Mouse (Mus musculus): ENCODE results near the gene Serp2.

The Serp2 gene

DNA sequence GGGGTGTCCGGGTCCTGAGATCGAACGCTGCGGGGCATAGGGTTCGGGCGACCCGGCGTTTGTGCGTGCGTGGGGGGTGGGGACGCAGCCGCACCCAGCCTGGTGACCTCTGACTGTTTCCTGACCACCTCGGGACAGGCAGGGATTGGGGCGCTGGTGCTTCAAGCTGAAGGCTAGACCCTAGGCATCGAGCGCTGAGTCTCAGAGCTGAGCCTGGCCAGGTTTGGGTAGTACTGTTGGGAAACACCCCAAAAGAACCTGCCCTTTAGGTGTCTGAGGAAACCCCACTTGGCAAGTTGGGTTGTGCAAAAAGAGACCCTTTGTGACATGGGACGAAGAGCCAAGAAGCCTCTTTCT is at the start of gene Serp2:
TSS of gene Serp2 (minus strand) at position 38 of the 357 bp plus-strand sequence.
- DNase-seq (ENCODE audit: low read depth, low spot score): peak; percentile 40

DNA sequence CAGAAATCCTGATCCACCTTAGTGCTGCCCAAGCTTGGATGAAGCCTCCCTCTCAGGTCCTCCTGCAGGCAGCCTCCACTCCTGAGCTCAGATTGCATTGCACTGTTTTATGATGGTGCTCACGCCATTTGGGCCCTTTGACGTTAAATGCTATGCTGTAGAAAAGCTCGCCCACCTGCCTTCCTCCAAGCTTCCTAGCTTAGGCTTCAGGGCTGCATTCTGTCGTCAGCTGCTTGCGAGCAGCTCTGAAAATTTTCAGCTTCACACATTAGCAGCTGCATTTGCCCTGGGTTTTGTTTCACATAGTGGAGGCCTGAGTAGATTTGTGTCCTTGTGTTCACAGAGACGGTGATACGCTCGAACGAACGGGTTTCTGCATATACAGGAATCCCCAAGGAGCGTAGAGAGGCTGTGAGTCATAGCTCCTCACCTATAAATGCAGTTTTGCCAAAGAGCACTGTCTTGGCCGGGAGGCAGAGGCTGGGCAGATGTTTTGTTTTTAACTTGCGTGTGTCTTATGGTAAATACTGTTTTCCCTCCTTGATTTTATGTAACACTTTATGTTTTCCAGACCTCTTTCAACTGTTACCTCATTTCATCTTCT is 49.3 kb upstream of the Serp2 start:
- DNase-seq (ENCODE audit: low read depth, low spot score): no peak

- DNase-seq (ENCODE audit: low read depth, low spot score): no peak
These were observed 47.3 kb upstream of the Serp2 start for GRCm38 (mm10) chr14:76604012-76604411.

DNA sequence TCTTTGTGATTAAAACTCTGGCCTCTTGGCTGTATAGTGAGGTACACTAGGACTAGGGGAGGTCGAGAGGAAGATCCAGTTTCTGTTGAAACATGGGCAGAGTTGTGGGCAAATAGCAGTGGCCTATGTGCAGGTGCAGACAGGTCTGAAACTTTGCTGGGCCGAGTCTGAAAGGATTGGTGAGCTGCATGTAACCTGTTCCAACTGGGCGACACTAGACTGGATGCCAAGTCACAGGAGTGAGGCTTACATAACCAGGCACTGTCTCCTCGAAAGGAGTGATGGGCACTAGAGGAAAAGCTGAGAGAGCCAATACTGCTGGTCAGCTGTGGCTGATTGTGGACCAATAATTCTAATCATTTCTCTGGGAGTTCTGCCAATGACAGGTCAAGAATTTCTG is 45.0 kb upstream of the Serp2 start:
- DNase-seq (ENCODE audit: low read depth, low spot score): no peak

- no peak for DNase-seq (ENCODE audit: low read depth, low spot score)
These were observed 43.7 kb upstream of the Serp2 start for GRCm38 (mm10) chr14:76600391-76600790.

GRCm38 (mm10) chr14:76599706-76600105 is 43.0 kb upstream of the Serp2 start:
- DNase-seq (ENCODE audit: low read depth, low spot score): no peak

GRCm38 (mm10) chr14:76598518-76599216 is 42.0 kb upstream of the Serp2 start:
- DNase-seq (ENCODE audit: low read depth, low spot score): peak; percentile 54

DNA sequence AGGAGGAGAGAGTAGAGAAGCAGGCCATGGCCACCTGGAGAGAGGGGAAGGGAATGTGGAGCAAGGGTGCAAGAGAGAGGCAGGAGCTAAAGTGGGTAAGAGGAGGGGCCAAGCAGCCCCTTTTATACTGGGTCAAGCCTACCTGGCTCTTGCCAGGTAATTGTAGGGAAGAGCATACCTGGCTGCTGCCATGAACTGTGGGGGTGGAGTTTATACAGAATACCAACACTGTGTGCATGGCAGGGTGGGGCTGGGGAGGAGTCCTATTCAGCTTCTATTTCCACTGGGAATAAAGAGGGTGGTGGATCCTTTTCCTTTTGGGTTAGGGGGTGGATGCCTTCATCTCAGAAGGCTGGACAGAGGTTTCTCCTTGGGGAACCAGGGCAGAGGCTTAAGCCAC is 41.1 kb upstream of the Serp2 start:
- no peak for DNase-seq (ENCODE audit: low read depth, low spot score)

DNA sequence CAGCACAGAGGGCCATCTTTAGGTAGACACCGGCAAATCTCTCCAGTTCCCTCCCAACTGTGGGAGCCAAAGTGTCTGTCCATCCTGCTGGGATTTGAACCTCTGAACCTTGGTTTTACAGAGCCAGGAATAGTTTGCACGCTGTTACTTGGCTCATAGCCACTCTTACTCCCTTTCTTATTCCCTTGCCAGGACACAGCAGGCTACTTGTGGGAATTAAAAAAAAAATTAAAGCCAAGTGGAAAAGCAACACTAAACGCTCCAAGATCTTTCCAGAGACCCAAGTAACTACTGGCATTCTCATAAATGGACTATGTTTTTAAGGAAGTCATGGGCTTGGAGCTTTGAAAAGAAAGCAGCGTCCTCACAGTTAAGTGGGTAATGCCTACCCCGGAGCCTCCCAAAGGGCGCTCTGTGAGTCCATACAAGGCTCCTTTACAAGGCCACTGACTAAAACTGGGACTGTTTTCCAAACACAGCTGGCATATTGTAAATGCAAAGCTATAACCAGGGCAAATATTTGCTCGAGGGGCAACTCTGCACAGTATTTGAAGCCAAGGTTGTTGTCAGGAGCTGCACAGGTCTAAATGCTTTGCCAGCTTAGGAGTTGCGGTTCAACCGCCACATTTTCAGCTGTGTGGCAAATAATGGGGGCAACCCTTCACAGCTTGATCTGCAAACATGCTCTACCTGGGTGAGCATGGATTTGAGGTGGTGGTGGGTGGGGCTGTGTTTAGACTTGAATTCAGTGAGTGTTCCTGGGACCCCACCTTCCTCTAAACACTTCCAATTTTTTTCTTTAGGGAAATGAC is 38.6 kb upstream of the Serp2 start:
- DNase-seq (ENCODE audit: low read depth, low spot score): peak; percentile 45

DNA sequence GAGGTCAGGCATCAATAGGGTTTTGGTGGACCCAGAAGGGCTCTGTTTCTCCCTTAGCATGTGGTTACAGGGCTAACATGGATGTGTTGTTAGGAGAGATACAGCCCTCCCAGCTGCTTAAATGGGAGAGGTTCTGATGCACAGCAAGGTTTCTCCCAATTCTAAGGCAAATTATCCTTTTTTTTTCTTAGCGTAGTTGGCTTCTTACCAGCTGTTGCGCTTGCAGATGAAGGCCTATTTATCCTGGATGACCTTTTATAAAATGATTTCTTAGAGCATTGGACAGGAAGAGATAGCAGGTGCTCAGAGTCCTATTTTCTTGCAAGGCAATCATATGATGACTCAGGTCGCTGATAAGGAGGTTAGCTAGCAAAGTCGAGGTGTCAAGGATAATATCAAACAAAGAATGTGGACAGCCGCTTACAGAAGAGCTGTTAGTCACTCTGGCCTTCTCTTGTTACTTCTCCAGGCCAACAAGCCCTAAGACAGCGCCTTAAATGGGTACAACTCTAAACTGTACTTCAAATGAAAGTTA is 37.7 kb upstream of the Serp2 start:
- no peak for DNase-seq (ENCODE audit: low read depth, low spot score)

GRCm38 (mm10) chr14:76593630-76594193 is 37.0 kb upstream of the Serp2 start:
- no peak for DNase-seq (ENCODE audit: low read depth, low spot score)

- DNase-seq (ENCODE audit: low read depth, low spot score): no peak
These were observed 36.0 kb upstream of the Serp2 start for GRCm38 (mm10) chr14:76592721-76593120.

GRCm38 (mm10) chr14:76592090-76592489 is 35.4 kb upstream of the Serp2 start:
- DNase-seq (ENCODE audit: low read depth, low spot score): no peak

- DNase-seq (ENCODE audit: low read depth, low spot score): no peak
These were observed 33.4 kb upstream of the Serp2 start for GRCm38 (mm10) chr14:76590134-76590533.

GRCm38 (mm10) chr14:76589671-76590070 is 33.0 kb upstream of the Serp2 start:
- no peak for DNase-seq (ENCODE audit: low read depth, low spot score)

- DNase-seq (ENCODE audit: low read depth, low spot score): peak; percentile 52
These were observed 29.2 kb upstream of the Serp2 start for GRCm38 (mm10) chr14:76585831-76586405.

DNA sequence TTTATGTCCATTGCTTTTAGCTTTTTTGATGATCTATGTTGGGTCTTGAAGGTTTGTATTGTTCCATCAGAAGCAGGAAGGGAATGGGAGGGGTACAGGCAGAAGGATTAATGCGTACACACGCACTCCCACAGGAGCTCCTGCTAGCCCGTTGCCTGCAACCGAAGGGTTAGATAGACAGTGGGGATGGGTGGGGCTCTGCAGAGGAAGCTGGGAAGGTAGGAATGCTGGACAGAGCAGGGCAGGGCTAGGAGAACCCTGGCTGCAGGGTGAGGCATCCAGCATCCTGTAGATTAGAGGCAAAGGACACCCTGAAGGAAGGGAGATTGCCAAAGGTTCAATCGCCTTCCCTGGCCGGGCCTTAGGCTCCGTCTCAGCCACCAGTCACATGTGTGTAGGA is 27.3 kb upstream of the Serp2 start:
- DNase-seq (ENCODE audit: low read depth, low spot score): peak; percentile 55

- no peak for DNase-seq (ENCODE audit: low read depth, low spot score)
These were observed 25.6 kb upstream of the Serp2 start for GRCm38 (mm10) chr14:76581974-76582922.

GRCm38 (mm10) chr14:76579660-76580061 is 23.0 kb upstream of the Serp2 start:
- no peak for DNase-seq (ENCODE audit: low read depth, low spot score)

GRCm38 (mm10) chr14:76577840-76578239 is 21.2 kb upstream of the Serp2 start:
- no peak for DNase-seq (ENCODE audit: low read depth, low spot score)

DNA sequence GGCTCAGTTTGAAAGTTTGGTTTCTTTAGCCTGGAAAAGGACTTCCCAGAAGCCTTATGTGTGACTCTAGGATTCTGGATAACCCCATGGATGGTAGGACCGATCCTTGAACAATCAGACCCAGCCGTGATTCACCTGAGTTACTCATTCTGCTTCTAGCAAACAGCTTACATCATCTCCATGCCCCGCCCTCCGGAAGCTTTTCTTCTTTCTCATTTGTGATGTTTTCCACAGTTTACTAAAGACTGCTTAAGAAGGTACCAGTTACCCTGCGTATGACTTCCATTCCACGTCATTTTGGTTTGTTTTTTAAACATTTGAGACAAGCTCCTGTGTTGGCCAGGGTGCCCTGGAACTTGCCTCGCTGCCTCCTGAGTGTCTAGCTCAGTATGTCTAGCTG is 13.6 kb upstream of the Serp2 start:
- no peak for DNase-seq (ENCODE audit: low read depth, low spot score)

Measured in R1 (cell line).